Mouse (Mus musculus): ENCODE results near the gene Fkbp2. TPM values are rescaled to one million over a fixed set of nuclear protein-coding genes. Genes with fewer than 3 reads are reported as not detected.

The Fkbp2 gene
- polyA plus RNA-seq, 1 experiment from 2014 or later = 64.2 TPM

DNA sequence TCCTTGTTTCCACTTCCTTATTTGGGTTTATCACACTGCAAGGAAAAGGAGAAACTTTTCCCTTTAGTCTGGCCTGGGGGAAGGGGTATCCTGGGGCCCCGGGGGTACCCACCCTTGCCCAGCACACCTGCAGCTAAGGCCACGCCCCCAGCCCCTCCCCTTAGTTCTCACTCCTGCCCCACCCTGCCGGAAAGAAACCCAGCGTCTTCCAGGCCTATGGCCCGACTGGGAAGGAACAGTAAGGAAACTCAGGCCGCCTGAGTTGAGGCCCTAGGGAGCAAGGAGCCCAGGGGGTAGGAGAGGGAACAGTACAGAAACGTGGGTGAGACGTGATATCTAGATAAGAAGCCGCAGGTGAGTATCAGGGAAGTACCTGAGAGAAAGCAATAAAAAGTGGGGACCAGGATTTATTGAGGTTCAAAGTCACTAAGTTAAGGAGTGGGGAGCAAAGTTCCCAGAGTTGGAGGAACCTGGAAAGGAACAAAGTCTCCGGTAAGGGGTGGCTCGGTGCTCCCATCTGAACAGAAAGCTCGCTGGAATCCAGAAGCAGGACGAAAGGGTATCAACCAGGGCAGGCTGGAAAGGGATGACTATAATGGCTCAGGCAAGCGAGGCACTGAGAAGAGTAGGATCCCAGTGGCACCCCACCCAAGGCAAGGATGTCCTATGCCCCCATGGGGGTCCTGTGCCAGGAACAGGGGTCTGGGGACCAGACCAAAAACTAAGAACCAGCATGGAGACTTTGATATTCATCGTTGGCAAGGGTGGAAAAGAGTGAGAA is 11.6 kb downstream of the Fkbp2 start:
- no peaks in the 10 kb centered on the region for H3K27me3 ChIP-seq (ENCODE audit: control insufficient read depth, insufficient read depth, low read length)
- ATAC-seq (ENCODE audit: insufficient number of reproducible peaks, insufficient read depth, low FRiP score, low read depth) = no peak
- H3K4me1 ChIP-seq (ENCODE audit: control insufficient read depth in 2 of 2, insufficient read depth in 2 of 2, low read length in 2 of 2) = peaks cover 26 to 35% of the 10 kb centered on the region in 2 experiments
- peak overlapping the region; percentile 66 to 74 for H3K4me3 ChIP-seq (ENCODE audit: control insufficient read depth in 1 of 2, insufficient read depth in 1 of 2, low read depth in 1 of 2, low read length in 2 of 2)
- no peaks in the 10 kb centered on the region for H3K9me3 ChIP-seq (ENCODE audit: control insufficient read depth, low read length)
- H3K27ac ChIP-seq (replicated peaks in 1 of 2; ENCODE audit: control insufficient read depth in 1 of 2, insufficient read depth in 1 of 2, low read depth in 2 of 2, low read length in 2 of 2) = peak overlapping the region in 1 of 2 experiments; percentile 41; a peak in 2 of 4 replicates
- peaks cover 29% of the 10 kb centered on the region for H3K36me3 ChIP-seq (ENCODE audit: control insufficient read depth, insufficient read depth, low read length)
- WGBS = 11% methylated on average over 15 of the region's 15 CpGs
- H3K4me2 ChIP-seq (ENCODE audit: low read length) = peak overlapping the region; percentile 70
- H3K9ac ChIP-seq (ENCODE audit: low read length) = peak overlapping the region; percentile 81

GRCm38 (mm10) chr19:6956461-6956860 is 23.8 kb downstream of the Fkbp2 start:
- peaks cover 63% of the 10 kb centered on the region for H3K36me3 ChIP-seq (ENCODE audit: control insufficient read depth, insufficient read depth, low read length)
- no peak overlapping the region for H3K4me3 ChIP-seq (ENCODE audit: control insufficient read depth in 1 of 2, insufficient read depth in 1 of 2, low read depth in 1 of 2, low read length in 2 of 2)
- H3K27ac ChIP-seq (replicated peaks in 1 of 2; ENCODE audit: control insufficient read depth in 1 of 2, insufficient read depth in 1 of 2, low read depth in 2 of 2, low read length in 2 of 2) = no peak overlapping the region
- no peak for ATAC-seq (ENCODE audit: insufficient number of reproducible peaks, insufficient read depth, low FRiP score, low read depth)
- 79% methylated on average over 10 of the region's 10 CpGs for WGBS
- H3K4me2 ChIP-seq (ENCODE audit: low read length) = no peak overlapping the region
- H3K9me3 ChIP-seq (ENCODE audit: control insufficient read depth, low read length) = no peaks in the 10 kb centered on the region
- H3K9ac ChIP-seq (ENCODE audit: low read length) = no peak overlapping the region
- H3K4me1 ChIP-seq (ENCODE audit: control insufficient read depth in 2 of 2, insufficient read depth in 2 of 2, low read length in 2 of 2) = peaks cover 25 to 39% of the 10 kb centered on the region in 2 experiments
- H3K27me3 ChIP-seq (ENCODE audit: control insufficient read depth, insufficient read depth, low read length) = no peaks in the 10 kb centered on the region

DNA sequence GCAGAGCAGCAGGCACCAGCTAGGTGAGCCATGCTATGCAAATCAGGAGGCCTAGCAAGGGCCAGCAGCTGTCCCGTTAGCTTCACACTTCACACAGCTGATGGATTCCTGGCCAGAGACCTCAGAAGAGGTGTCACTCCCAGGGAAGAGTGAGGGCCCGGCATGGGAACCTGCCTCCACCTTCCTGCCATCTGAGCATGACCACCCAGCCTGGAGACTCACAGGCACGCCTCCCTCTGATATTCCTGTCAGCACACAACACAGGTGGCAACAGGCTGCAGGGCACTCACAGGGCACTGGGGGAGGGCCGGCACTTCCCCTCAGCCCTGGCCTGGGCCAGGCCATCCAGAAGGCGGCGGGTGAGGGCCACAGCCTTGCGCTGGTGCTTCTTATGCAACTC is 24.9 kb downstream of the Fkbp2 start:
- H3K36me3 ChIP-seq (ENCODE audit: control insufficient read depth, insufficient read depth, low read length) = peaks cover 60% of the 10 kb centered on the region
- H3K27ac ChIP-seq (replicated peaks in 1 of 2; ENCODE audit: control insufficient read depth in 1 of 2, insufficient read depth in 1 of 2, low read depth in 2 of 2, low read length in 2 of 2) = peak overlapping the region in 1 of 2 experiments; percentile 61; a peak in 3 of 4 replicates
- peak; percentile 37 for ATAC-seq (ENCODE audit: insufficient number of reproducible peaks, insufficient read depth, low FRiP score, low read depth)

GRCm38 (mm10) chr19:6954046-6954445 is 26.3 kb downstream of the Fkbp2 start:
- Histone ChIP-seq H3K27ac (replicated peaks in 1 of 2; ENCODE audit: control insufficient read depth in 1 of 2, insufficient read depth in 1 of 2, low read depth in 2 of 2, low read length in 2 of 2) (no peak overlapping the region), H3K36me3 (ENCODE audit: control insufficient read depth, insufficient read depth, low read length) (peaks cover 46% of the 10 kb centered on the region), H3K4me1 (ENCODE audit: control insufficient read depth in 2 of 2, insufficient read depth in 2 of 2, low read length in 2 of 2) (peaks cover 28 to 50% of the 10 kb centered on the region in 2 experiments), H3K4me2 (ENCODE audit: low read length) (no peak overlapping the region), H3K4me3 (ENCODE audit: control insufficient read depth in 1 of 2, insufficient read depth in 1 of 2, low read depth in 1 of 2, low read length in 2 of 2) (no peak overlapping the region), H3K9me3 (ENCODE audit: control insufficient read depth, low read length) (no peaks in the 10 kb centered on the region), H3K27me3 (ENCODE audit: control insufficient read depth, insufficient read depth, low read length) (no peaks in the 10 kb centered on the region), H3K9ac (ENCODE audit: low read length) (no peak overlapping the region)
- ATAC-seq (ENCODE audit: insufficient number of reproducible peaks, insufficient read depth, low FRiP score, low read depth) = no peak
- WGBS = 61% methylated on average over 9 of the region's 9 CpGs

More for the DNA sequence above, 24.9 kb downstream of the Fkbp2 start:
- Histone ChIP-seq H3K4me2 (ENCODE audit: low read length) (no peak overlapping the region), H3K4me1 (ENCODE audit: control insufficient read depth in 2 of 2, insufficient read depth in 2 of 2, low read length in 2 of 2) (peaks cover 25 to 39% of the 10 kb centered on the region in 2 experiments), H3K27me3 (ENCODE audit: control insufficient read depth, insufficient read depth, low read length) (no peaks in the 10 kb centered on the region), H3K4me3 (ENCODE audit: control insufficient read depth in 1 of 2, insufficient read depth in 1 of 2, low read depth in 1 of 2, low read length in 2 of 2) (no peak overlapping the region), H3K9me3 (ENCODE audit: control insufficient read depth, low read length) (no peaks in the 10 kb centered on the region), H3K9ac (ENCODE audit: low read length) (peak overlapping the region; percentile 36; the same call in 1 of the 2 replicates)
- WGBS = 38% methylated on average over 7 of the region's 7 CpGs

DNA sequence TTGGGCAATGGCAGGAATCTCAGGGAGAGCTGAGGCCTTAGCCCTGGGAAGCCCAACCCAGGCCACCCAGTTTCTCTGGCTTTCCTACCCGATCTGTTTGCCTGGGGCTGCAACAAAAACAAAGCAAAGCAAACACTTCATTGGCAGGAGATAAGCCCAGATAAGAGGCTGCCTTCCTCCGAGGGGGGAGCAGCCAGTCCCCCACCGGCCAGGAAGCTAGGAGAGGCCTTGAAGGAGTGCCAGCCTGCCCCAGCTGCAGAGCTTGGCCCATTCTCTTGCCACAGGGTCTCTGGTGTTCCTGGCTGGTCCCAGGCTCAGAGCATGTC is 27.6 kb downstream of the Fkbp2 start:
- H3K9me3 ChIP-seq (ENCODE audit: control insufficient read depth, low read length) = no peaks in the 10 kb centered on the region
- H3K27ac ChIP-seq (replicated peaks in 1 of 2; ENCODE audit: control insufficient read depth in 1 of 2, insufficient read depth in 1 of 2, low read depth in 2 of 2, low read length in 2 of 2) = peak overlapping the region; percentile 97 to 98
- no peak for ATAC-seq (ENCODE audit: insufficient number of reproducible peaks, insufficient read depth, low FRiP score, low read depth)
- H3K4me2 ChIP-seq (ENCODE audit: low read length) = peak overlapping the region; percentile 88
- H3K27me3 ChIP-seq (ENCODE audit: control insufficient read depth, insufficient read depth, low read length) = no peaks in the 10 kb centered on the region
- H3K36me3 ChIP-seq (ENCODE audit: control insufficient read depth, insufficient read depth, low read length) = peaks cover 32% of the 10 kb centered on the region
- H3K4me1 ChIP-seq (ENCODE audit: control insufficient read depth in 2 of 2, insufficient read depth in 2 of 2, low read length in 2 of 2) = peaks cover 28 to 50% of the 10 kb centered on the region in 2 experiments
- peak overlapping the region; percentile 88 for H3K9ac ChIP-seq (ENCODE audit: low read length)
- H3K4me3 ChIP-seq (ENCODE audit: control insufficient read depth in 1 of 2, insufficient read depth in 1 of 2, low read depth in 1 of 2, low read length in 2 of 2) = peak overlapping the region; percentile 64 to 66; a peak in 2 of 4 replicates
- 5% methylated on average over 3 of the region's 3 CpGs for WGBS

GRCm38 (mm10) chr19:6951994-6952711 is 28.1 kb downstream of the Fkbp2 start:
- no peaks in the 10 kb centered on the region for H3K9me3 ChIP-seq (ENCODE audit: control insufficient read depth, low read length)
- peaks cover 28% of the 10 kb centered on the region for H3K36me3 ChIP-seq (ENCODE audit: control insufficient read depth, insufficient read depth, low read length)
- H3K9ac ChIP-seq (ENCODE audit: low read length) = peak overlapping the region; percentile 88
- H3K4me1 ChIP-seq (ENCODE audit: control insufficient read depth in 2 of 2, insufficient read depth in 2 of 2, low read length in 2 of 2) = peaks cover 28 to 50% of the 10 kb centered on the region in 2 experiments
- H3K27me3 ChIP-seq (ENCODE audit: control insufficient read depth, insufficient read depth, low read length) = no peaks in the 10 kb centered on the region
- H3K4me2 ChIP-seq (ENCODE audit: low read length) = peak overlapping the region; percentile 88
- H3K4me3 ChIP-seq (ENCODE audit: control insufficient read depth in 1 of 2, insufficient read depth in 1 of 2, low read depth in 1 of 2, low read length in 2 of 2) = peak overlapping the region; percentile 64 to 66
- H3K27ac ChIP-seq (replicated peaks in 1 of 2; ENCODE audit: control insufficient read depth in 1 of 2, insufficient read depth in 1 of 2, low read depth in 2 of 2, low read length in 2 of 2) = peak overlapping the region; percentile 97 to 98
- 1% methylated on average over 31 of the region's 31 CpGs for WGBS
- peak; percentile 51 for ATAC-seq (ENCODE audit: insufficient number of reproducible peaks, insufficient read depth, low FRiP score, low read depth)

- Histone ChIP-seq H3K9me3 (ENCODE audit: control insufficient read depth, low read length) (no peaks in the 10 kb centered on the region), H3K27ac (replicated peaks in 1 of 2; ENCODE audit: control insufficient read depth in 1 of 2, insufficient read depth in 1 of 2, low read depth in 2 of 2, low read length in 2 of 2) (peak overlapping the region; percentile 97 to 98), H3K4me2 (ENCODE audit: low read length) (peak overlapping the region; percentile 88), H3K9ac (ENCODE audit: low read length) (peak overlapping the region; percentile 88), H3K4me1 (ENCODE audit: control insufficient read depth in 2 of 2, insufficient read depth in 2 of 2, low read length in 2 of 2) (peaks cover 28 to 50% of the 10 kb centered on the region in 2 experiments), H3K27me3 (ENCODE audit: control insufficient read depth, insufficient read depth, low read length) (no peaks in the 10 kb centered on the region), H3K4me3 (ENCODE audit: control insufficient read depth in 1 of 2, insufficient read depth in 1 of 2, low read depth in 1 of 2, low read length in 2 of 2) (peak overlapping the region; percentile 64 to 66), H3K36me3 (ENCODE audit: control insufficient read depth, insufficient read depth, low read length) (peaks cover 21% of the 10 kb centered on the region)
- peak; percentile 57 for ATAC-seq (ENCODE audit: insufficient number of reproducible peaks, insufficient read depth, low FRiP score, low read depth)
- WGBS = under 1% methylated on average over 35 of the region's 35 CpGs
Observed at GRCm38 (mm10) chr19:6951381-6951968, 28.8 kb downstream of the Fkbp2 start.

Data from heart, embryonic 14.5 days (tissue).